Mouse (Mus musculus) lung, postnatal 0 days (tissue): ENCODE results near the gene Tbc1d9b. TPM values are rescaled to one million over a fixed set of nuclear protein-coding genes. Genes with fewer than 3 reads are reported as not detected.
A peak's percentile ranks its signal among the peaks of the same experiment; 100 is the strongest.

Experiments
- ATAC-seq: fragments of 200-750 bp; cut with Nextera tagmentation; 2 replicates; pipeline ENCODE4 v1.8.0; 2017; ENCODE audit warnings: moderate library complexity
- DNase-seq: peaks from one replicate; pipeline ENCODE4 v3.0.0-alpha.2; 2016; ENCODE audit warnings: low spot score
- H3K27ac ChIP-seq: fragments of 300-500 bp; sonication (generic); 2 replicates; pipeline ENCODE4 v1.5.1; 2014; ENCODE audit warnings: antibody characterized with exemption, mild to moderate bottlenecking, low read length, mixed read lengths
- H3K27me3 ChIP-seq: fragments of 300-500 bp; sonication (generic); replicated peaks from 2 replicates; pipeline ENCODE4 v1.6.1; 2014; ENCODE audit warnings: low read length, mixed read lengths; ENCODE audit not compliant: insufficient read depth
- H3K36me3 ChIP-seq: fragments of 300-500 bp; sonication (generic); 2 replicates; pipeline ENCODE4 v1.6.1; 2014; ENCODE audit warnings: low read length, mixed read lengths; ENCODE audit not compliant: insufficient read depth
- H3K4me1 ChIP-seq: fragments of 300-500 bp; sonication (generic); 2 replicates; pipeline ENCODE4 v1.6.1; 2014; ENCODE audit warnings: antibody characterized with exemption, low read depth, low read length, mixed read lengths; ENCODE audit not compliant: insufficient read depth
- H3K4me2 ChIP-seq: fragments of 300-500 bp; sonication (generic); replicated peaks from 2 replicates; pipeline ENCODE4 v1.6.1; 2014; ENCODE audit warnings: low read depth, mild to moderate bottlenecking, low read length, moderate library complexity, mixed read lengths
- H3K4me3 ChIP-seq: fragments of 300-500 bp; sonication (generic); 2 replicates; pipeline ENCODE4 v1.5.1; 2014; ENCODE audit warnings: low read depth, low read length
- H3K9ac ChIP-seq: fragments of 300-500 bp; sonication (generic); replicated peaks from 2 replicates; pipeline ENCODE4 v1.6.1; 2014; ENCODE audit warnings: low read depth, mild to moderate bottlenecking
- H3K9me3 ChIP-seq: fragments of 300-500 bp; sonication (generic); 2 replicates; pipeline ENCODE4 v1.6.1; 2016; ENCODE audit warnings: low read length, mixed read lengths
- CTCF ChIP-seq: IDR thresholded peaks from 2 replicates; pipeline ENCODE4 v1.5.1; 2016; ENCODE audit warnings: antibody characterized with exemption, mild to moderate bottlenecking
- EP300 ChIP-seq: IDR thresholded peaks from 2 replicates; pipeline ENCODE4 v1.6.1; 2016; ENCODE audit warnings: antibody characterized with exemption, mild to moderate bottlenecking, control low read depth
- WGBS: fragments of 180-500 bp; shearing (Covaris S2); extraction: QIAGEN DNeasy Blood & Tissue Kit; methylation state at CpG from one replicate; pipeline ENCODE4 v1.1.7; 2014; 5-methylcytosine and 5-hydroxymethylcytosine counted together
- polyA plus RNA-seq: library from polyadenylated mRNA; unstranded; fragments of >200 nt; fragmentation: Nextera tagmentation; extraction: Ambion mirVana; gene quantifications from 2 replicates; pipeline ENCODE4 v1.2.1, GENCODE M21; 2015

The Tbc1d9b gene
- polyA plus RNA-seq, 1 experiment from 2014 or later: 26.1 TPM

GRCm38 (mm10) chr11:50203302-50203827 lies 72.2 kb downstream of the Tbc1d9b start:
- no peak overlapping the region for H3K27ac ChIP-seq
- TF ChIP-seq CTCF (no peak), EP300 (no peak)
- H3K4me1 ChIP-seq: no peaks in the 10 kb centered on the region; the same call in 1 of the 2 replicates
- no peak overlapping the region for H3K4me3 ChIP-seq
- H3K4me2 ChIP-seq: no peak overlapping the region
- no peak overlapping the region for H3K9ac ChIP-seq
- DNase-seq (no peak), ATAC-seq (no peak)
- no peaks in the 10 kb centered on the region for H3K9me3 ChIP-seq
- H3K27me3 ChIP-seq: no peaks in the 10 kb centered on the region
- 86% methylated on average over 9 of the region's 9 CpGs for WGBS
- peaks cover 83% of the 10 kb centered on the region for H3K36me3 ChIP-seq

GRCm38 (mm10) chr11:50205434-50205833 lies 74.2 kb downstream of the Tbc1d9b start:
- DNase-seq: no peak
- Histone ChIP-seq H3K9ac (no peak overlapping the region), H3K4me1 (peaks cover 7% of the 10 kb centered on the region; the same call in 1 of the 2 replicates), H3K27ac (no peak overlapping the region), H3K4me2 (no peak overlapping the region), H3K27me3 (no peaks in the 10 kb centered on the region), H3K9me3 (no peaks in the 10 kb centered on the region), H3K4me3 (no peak overlapping the region), H3K36me3 (peaks cover 69% of the 10 kb centered on the region)
- TF ChIP-seq EP300 (no peak), CTCF (no peak)
- ATAC-seq: no peak
- 80% methylated on average over 3 of the region's 3 CpGs for WGBS

GRCm38 (mm10) chr11:50206037-50206436 lies 74.8 kb downstream of the Tbc1d9b start:
- TF ChIP-seq CTCF (no peak), EP300 (no peak)
- Histone ChIP-seq H3K4me1 (peaks cover 7% of the 10 kb centered on the region; the same call in 1 of the 2 replicates), H3K27ac (no peak overlapping the region), H3K4me2 (no peak overlapping the region), H3K4me3 (no peak overlapping the region), H3K27me3 (no peaks in the 10 kb centered on the region), H3K36me3 (peaks cover 63% of the 10 kb centered on the region), H3K9me3 (no peaks in the 10 kb centered on the region), H3K9ac (no peak overlapping the region)
- DNase-seq (no peak), ATAC-seq (no peak)
- 74% methylated on average over 2 of the region's 2 CpGs for WGBS

- DNase-seq (no peak), ATAC-seq (no peak)
- Histone ChIP-seq H3K9me3 (no peaks in the 10 kb centered on the region), H3K27ac (no peak overlapping the region), H3K27me3 (no peaks in the 10 kb centered on the region), H3K4me1 (peaks cover 7% of the 10 kb centered on the region; the same call in 1 of the 2 replicates), H3K4me3 (no peak overlapping the region), H3K36me3 (peaks cover 52% of the 10 kb centered on the region), H3K4me2 (no peak overlapping the region), H3K9ac (no peak overlapping the region)
- TF ChIP-seq CTCF: no peak
- TF ChIP-seq EP300: no peak
- 96% methylated on average over 14 of the region's 14 CpGs for WGBS
Measured at GRCm38 (mm10) chr11:50207344-50207743, 76.1 kb downstream of the Tbc1d9b start.

DNA sequence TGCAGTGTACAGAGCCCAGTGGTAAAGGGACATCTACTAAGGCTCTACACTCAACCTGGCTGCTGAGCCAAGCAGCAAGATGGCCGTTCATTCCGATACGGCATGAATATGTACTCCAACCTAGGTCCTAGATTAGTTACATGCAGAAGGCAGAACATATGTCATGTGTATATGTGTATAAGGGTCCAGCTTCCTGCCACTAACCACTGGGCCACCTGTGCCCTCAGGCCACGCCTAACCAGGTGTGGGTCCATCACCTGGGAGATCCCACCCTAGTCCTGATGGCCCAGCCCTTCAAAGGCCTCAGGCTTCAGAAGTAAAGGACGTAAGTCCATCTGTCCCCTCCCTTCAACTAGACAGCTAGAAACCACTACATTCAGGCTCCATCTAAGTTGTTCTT lies 76.8 kb downstream of the Tbc1d9b start:
- Histone ChIP-seq H3K27ac (no peak overlapping the region), H3K9me3 (no peaks in the 10 kb centered on the region), H3K27me3 (no peaks in the 10 kb centered on the region), H3K4me1 (peaks cover 12% of the 10 kb centered on the region; the same call in 1 of the 2 replicates), H3K36me3 (peaks cover 46% of the 10 kb centered on the region), H3K9ac (no peak overlapping the region), H3K4me3 (no peak overlapping the region), H3K4me2 (peak overlapping the region; percentile 62; the same call in 1 of the 2 replicates)
- WGBS: 93% methylated on average over 5 of the region's 5 CpGs
- DNase-seq (no peak), ATAC-seq (no peak)
- TF ChIP-seq CTCF: no peak
- TF ChIP-seq EP300: no peak

GRCm38 (mm10) chr11:50210101-50210504 lies 78.9 kb downstream of the Tbc1d9b start:
- Histone ChIP-seq H3K4me1 (peaks cover 18% of the 10 kb centered on the region; the same call in 1 of the 2 replicates), H3K36me3 (peaks cover 30% of the 10 kb centered on the region), H3K4me3 (peak overlapping the region; percentile 99), H3K27ac (peak overlapping the region; percentile 100), H3K27me3 (no peaks in the 10 kb centered on the region), H3K9ac (peak overlapping the region; percentile 100), H3K9me3 (no peaks in the 10 kb centered on the region), H3K4me2 (peak overlapping the region; percentile 62)
- DNase-seq (peak; percentile 99), ATAC-seq (peak; percentile 95)
- WGBS: 0% methylated on average over 24 of the region's 24 CpGs
- TF ChIP-seq EP300: peak; percentile 74
- TF ChIP-seq CTCF: no peak
